Mouse (Mus musculus): ENCODE measurements around the gene Npas2.

DNA sequence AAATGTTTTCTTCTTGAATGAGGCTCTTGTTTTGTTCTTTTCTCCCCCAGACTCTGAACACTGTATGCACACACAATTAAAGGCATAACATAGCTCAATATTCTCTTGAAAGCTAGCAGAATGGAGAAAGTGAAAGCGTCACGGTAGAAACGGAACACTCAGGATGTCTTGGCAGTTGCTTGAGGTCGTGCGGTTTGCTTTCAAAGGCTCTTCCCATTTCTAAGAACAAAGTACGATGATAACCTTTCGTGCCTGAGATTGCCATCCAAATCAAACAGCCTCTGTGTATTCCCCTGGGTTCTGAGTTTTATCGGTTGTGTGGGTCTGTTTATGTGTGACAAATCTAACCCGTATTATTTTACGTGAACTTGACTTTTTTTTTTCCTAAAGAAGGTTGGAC, 11.5 kb downstream of the Npas2 start:
- TF ChIP-seq CTCF (IDR thresholded peaks at IDR 0.05; ENCODE audit: borderline replicate concordance, insufficient read depth, low read length) (no peak), POLR2A (IDR thresholded peaks at IDR 0.05; ENCODE audit: low read depth, low read length) (no peak)
